Mouse (Mus musculus): ENCODE data around the gene Gm10644.

GRCm38 (mm10) chr8:83955106-83955957 is at the start of gene Gm10644, which contains the start of gene Asf1b:
- TF ChIP-seq CTCF (IDR thresholded peaks at IDR 0.05; ENCODE audit: low read depth, low read length): peak; percentile 11; the same call in 1 of the 2 replicates
- no peak; the same call in 1 of the 2 replicates for TF ChIP-seq POLR2A (IDR thresholded peaks at IDR 0.05; ENCODE audit: borderline replicate concordance, low read depth, low read length)
